Mouse (Mus musculus) urinary bladder, adult 2 months (tissue): ENCODE data around the gene Olfr424. TPM values are rescaled to one million over a fixed set of nuclear protein-coding genes. Genes with fewer than 3 reads are reported as not detected.

Source experiments
- DNase-seq: peaks from one replicate; pipeline ENCODE4 v3.0.0; 2022; ENCODE audit warnings: low spot score
- polyA plus RNA-seq: library from polyadenylated mRNA; depleted of rRNA; stranded (reverse); fragments of >200 nt; gene quantifications from 2 replicates; pipeline ENCODE4 v1.2.3, GENCODE M21; 2012; rRNA removed

Gene Olfr424
- polyA plus RNA-seq: not detected in 2 replicates

DNA sequence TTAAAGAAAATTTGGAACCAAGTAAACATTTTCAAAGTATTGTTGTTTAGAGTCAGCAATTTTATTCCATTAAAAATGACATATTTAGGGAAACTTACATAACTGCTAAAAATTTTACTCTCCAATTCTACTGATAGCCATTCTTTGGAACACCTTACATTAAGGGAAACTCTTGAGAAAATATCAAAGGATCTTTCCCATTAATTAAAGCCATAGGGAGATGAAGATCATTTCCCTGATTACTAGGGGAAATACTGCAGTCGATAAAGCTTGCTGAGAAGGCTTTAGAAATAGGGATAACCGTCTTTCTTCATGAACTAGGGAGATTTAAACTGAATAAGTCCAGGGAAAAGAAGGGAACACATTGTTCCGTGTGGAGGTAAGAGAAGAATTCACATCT is at the start of gene Olfr424:
TSS of gene Olfr424 (plus strand) at position 301 of the 400 bp plus-strand sequence.
- no peak for DNase-seq

DNA sequence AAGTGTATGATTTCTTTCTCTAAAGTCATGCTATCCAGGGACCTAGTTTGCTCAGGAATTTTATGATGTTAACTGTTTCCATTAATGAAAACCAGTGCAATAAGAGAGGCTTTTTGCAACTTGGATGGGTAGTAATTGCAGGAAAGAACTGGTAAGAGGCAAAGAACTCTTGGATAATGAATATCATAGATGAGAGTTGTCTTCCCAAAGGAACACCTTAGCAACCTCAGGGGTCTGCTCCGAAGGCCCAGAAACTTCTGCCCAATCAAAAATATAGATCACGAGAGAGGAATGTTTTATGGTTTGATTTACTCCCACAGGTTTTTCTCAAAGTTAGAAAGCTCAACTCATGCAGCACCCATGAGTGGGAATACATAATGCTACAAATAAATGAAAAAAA is 47.3 kb upstream of the Olfr424 start, which contains the start of gene Olfr429:
TSS of gene Olfr429 (plus strand) at position 301 of the 400 bp plus-strand sequence.
- no peak for DNase-seq

DNA sequence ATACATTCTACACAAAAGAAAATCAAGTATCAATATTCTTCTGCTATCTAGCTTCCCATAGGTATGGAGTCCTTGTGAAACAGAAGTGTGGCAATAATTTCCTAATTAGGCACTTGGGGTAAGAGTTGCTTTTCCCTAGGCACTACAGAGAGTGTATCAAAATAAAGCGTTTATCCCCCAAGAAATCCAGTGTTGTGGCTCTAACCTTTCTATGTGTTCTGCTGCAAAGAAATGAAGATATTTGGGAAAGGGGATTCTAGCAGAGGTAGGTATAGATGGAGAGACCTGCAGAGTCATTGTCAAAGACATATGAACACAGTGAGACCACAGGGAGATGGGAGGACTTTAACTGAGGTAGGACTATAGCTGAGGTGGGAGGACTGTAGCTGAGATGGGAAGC is 34.7 kb upstream of the Olfr424 start, which contains the start of gene Olfr427:
TSS of gene Olfr427 (plus strand) at position 301 of the 400 bp plus-strand sequence.
- DNase-seq: no peak

DNA sequence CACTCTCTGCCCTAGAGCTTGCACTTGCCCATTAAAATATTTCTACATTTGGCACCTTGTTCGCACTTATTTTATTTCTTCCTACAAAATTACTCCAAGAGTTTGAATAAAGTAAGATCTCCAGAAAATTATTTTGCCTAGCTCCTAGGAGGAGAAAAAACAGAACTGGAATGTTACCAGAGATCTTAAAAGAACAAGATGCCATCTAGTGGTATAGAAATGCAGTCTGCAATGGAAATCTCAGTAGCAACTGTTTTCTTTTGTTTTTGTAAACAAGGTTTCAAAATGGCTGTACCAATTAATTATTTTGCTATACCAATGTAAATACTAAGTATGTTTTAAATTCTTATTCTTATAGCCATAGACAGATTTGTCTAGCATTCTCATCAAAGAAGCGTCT is 27.6 kb upstream of the Olfr424 start:
- no peak for DNase-seq

DNA sequence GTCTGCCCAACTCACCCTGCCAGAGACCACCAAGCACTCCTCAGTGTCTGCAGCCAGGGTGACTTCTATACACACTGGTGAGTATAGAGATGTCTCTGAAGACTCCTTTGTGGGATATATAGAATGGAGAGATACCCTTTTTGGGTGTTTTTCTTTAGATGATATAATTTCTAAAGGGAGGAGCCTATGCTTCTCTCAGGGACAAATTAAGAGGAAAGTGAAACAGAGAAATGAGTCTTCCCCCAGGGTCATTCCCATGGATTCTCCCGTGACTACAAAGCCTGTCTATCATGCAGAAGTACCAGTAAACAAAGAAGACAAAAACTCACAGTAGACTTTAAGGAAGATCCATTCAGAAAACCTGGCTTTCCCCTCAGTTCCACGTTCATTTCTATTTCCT is 10.3 kb upstream of the Olfr424 start, which contains the start of gene Olfr231:
TSS of gene Olfr231 (minus strand) at position 101 of the 400 bp plus-strand sequence.
- no peak for DNase-seq

DNA sequence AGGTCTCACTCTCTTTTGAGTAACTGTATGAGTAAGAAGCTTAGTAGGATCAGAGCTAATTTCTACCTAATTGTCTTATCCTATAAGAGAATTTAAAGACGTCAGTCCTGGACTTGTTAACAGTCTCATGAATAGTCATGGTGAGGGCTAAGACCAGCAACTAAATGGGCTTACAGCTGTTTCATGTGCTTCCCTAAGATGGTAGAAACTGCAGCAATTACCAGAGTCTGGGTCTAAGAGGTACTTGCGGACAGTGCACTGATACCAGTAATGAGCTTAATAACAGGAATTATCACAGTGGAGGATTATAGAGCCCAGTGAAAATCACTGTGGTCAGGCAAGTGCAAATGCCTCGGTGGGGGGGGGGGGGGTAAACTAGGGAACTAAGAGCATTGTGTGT is 682 bp downstream of the Olfr424 start:
- no peak for DNase-seq

DNA sequence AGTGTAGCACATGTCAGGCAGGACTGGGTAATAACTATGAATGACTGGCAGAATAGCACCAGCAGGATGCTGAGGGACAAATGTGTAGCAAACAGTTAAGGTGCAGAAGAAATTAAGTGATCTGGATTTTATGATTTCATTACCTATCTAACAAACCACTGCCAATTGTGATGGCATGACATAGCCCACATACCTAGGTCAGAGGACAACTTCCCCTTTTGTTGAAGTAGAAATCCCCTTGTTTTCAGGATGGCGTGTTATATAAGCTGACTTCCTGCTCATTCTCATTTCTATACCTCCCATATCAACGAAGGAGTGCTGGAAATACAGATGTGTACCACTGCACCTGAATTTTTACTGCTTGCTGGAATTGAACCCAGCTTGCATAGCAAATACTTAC is 10.1 kb downstream of the Olfr424 start:
- DNase-seq: no peak

DNA sequence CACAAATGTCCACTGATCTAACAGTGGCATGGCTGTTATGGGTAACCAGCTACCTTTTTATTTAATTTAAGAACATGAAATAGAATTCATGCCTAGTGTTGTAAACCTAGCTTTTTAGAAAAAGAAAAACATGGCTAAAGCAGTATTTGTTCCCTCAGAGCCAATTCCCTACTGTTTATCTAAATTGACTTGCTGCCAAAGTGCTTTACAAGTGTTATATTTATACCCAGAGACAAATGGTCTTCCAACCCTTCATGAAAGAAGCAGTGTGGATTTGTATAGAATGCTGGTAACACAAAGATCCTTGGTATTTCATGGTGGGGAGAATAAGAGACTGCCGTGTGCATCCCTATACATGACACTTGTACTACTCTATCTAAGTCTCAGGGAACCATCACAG is 15.4 kb downstream of the Olfr424 start:
- DNase-seq: no peak

DNA sequence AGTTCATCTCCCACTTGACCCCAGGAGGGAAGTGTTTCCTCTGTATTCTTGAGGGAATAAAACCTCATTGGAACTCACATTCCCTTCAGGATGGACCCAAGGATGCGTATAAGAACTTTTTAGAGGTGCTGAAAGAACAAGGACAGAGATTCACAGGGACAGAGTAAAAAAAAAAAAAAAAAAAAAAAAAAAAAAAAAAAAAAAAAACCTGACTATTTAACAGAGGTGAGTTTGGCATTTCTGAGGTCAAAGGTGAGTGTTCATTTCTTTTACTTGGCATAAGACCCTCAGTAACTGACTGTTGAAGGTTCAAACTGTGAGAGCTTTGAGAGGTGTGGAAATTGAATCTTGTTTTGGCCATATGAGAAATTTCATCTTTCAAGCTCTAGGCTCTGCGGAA is 18.0 kb downstream of the Olfr424 start:
- DNase-seq: no peak

DNA sequence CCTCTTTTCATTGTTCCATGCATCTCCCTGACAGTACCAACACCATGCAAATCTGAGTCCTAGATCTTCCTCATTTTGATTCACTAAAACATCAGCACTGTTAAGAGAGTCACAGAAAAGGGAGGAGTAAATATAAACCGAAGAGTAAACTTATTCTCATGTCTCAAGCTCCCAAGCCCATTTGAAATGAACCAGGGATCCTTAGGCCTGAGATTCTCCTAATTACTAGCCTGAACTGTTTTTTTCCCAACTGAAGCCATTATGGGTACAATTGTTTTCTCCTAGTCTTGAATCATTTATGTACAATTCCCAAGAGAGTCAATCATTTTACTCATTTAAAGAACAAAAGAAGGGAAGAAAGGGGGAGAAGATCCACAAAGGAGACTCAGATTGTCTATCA is 24.0 kb downstream of the Olfr424 start, which contains the start of gene Olfr420:
TSS of gene Olfr420 (plus strand) at position 301 of the 400 bp plus-strand sequence.
- no peak for DNase-seq

DNA sequence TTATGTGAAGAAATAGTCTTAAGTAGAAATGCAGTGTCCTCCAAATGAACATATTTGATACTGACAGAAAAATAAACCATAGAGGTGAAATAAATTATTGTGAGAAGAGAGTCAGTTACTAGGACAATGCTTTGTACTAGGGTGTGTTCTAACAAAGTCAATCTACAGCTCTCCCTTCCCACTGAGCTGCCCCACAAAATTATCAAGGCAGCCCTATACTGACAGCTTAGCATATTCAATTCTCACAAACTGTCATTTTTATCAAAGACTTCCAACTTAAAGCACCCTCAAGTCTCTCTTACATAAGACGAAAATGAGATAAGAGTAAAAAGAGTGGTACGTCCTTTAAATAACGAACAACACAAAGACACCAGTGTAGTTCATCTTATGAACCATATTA is 26.3 kb downstream of the Olfr424 start:
- no peak for DNase-seq

DNA sequence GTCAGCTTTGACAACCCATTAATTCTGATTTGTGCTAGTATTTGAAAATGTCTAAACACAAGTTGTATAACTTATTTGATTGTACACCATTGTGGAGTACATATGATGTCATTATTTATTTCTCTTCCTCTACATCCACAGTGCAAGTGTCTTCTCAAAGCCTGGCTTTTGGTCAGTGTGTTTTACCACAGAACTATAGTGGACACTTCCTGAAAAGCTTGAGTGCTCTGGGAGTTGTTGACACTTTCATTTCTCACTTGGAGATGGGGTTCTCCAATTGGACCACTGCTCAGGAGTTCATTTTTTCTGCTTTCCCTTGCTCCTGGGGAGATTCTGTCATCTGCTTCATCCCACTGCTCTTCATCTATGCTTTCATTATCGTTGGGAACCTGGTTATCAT is 27.2 kb downstream of the Olfr424 start:
- DNase-seq: no peak

DNA sequence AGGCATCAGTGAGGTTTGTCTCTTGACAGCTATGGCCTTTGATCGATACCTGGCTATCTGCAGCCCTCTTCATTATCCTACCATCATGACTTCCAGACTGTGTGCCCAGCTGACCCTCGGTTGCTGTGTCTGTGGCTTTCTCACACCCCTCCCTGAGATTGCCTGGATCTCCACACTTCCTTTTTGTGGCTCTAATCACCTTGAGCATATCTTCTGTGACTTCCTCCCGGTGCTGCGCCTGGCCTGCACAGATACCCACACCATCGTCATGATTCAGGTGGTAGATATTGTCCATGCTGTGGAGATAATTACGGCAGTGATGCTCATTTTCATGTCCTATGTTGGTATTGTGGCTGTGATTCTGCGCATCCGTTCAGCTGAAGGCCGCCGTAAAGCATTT is 27.8 kb downstream of the Olfr424 start:
- no peak for DNase-seq

DNA sequence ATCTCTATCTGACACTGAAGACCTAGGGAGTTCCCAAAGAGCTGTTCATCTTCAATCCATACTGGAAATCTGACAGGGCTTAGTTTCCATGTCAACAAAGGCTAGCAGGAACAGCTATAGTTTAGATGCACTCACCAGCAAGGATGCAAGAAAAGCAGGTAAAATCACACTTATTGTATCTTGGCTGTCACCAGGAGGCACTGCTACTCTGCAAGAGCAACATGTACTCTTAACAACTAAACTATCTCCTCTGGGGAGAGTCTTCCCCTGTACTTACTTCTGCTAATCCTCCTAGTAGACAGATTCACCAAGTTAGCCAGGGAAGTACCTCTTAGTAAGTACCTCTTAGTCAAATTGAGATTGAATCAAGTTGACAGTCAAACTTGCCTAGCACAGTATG is 37.7 kb downstream of the Olfr424 start:
- DNase-seq: no peak

DNA sequence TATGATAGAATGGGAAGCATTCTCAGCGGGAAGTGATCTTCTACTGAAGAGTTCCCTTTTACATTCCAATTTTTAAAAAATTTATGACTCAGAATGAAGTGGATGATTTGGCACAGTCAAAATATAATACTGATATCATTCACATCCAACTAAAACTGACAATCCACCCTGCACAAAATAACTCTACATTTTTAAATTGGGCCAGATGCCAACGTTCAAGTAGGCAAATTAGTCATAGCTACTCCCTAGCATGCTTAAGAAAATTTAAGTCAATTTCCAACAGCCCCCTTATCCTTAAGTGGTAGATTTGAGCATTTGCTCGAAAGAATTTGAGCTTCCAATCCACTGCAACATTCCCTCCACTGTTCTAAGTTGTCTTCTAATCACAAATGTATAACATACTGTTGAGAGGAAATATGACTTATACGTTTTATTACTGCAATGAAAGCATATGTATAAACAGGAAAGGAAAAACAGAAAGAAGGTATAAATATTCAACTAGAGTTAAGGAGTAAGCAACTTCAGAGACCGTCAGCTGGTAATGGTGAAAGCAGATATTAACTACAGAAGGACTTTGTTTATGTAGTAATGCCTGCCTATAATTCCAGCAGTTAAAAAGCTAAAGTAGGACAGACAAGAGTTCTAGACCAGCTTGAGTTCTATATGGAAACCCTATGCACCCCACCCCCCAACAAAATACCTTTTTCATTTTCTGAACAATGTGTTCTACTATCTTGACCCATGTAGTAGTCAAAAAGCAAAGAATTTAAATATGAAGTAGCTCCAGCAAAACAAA is 39.6 kb downstream of the Olfr424 start:
- no peak for DNase-seq

DNA sequence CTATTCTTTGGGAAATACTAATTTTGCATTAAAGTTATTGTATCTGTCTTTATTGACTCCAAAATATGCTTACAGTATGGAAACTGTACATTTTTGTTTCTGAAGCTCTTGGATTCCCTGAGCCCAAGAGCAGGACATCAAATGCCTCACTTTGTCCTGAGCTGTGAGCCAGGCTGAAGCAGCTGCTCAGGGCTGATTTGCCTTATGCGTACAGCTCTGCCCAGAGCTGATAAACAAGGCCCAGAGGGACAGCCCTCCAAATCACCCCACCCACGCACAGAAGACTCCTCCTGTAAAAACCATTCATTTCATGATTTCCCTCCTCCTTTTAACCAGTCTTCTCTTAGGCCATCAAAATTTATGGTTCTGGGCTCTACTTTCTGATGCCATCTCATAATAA is 40.2 kb downstream of the Olfr424 start:
- no peak for DNase-seq

DNA sequence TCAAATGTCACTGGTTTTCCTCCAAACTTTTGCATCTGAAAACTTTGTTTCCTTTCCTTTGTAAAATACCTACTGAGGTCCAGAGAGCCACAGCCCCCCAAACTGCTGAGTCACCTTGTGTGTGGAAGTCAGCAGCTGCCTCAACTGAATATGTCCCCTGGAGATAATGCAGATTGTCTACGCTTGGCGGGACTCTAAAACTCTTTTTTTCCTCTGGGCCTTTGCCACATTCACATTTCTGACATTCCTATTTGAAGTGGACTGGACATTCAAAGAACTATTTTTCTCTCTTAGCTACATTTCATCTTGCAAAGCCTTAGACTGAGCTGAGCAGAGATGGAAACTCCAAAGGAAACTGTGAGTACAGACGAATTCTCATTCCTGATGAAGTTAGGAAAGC is 41.3 kb downstream of the Olfr424 start, which contains the start of gene Spta1:
TSS of gene Spta1 (plus strand) at position 172 of the 400 bp plus-strand sequence.
- DNase-seq: no peak

Other genes with a start within 250 kb of the Olfr424 start
- gene Ifi211, start 218.5 kb upstream of the Olfr424 start, polyA plus RNA-seq: 6.8 and 6.9 TPM in 2 replicates
- 23.0 and 26.2 TPM in 2 replicates for gene Mndal, start 189.0 kb upstream of the Olfr424 start, polyA plus RNA-seq
- 10.7 and 13.5 TPM in 2 replicates for gene Ifi203, start 188.8 kb upstream of the Olfr424 start, polyA plus RNA-seq
- not detected in 2 replicates for gene Ifi202b, start 148.8 kb upstream of the Olfr424 start, polyA plus RNA-seq
- gene Ifi205, start 99.7 kb upstream of the Olfr424 start, polyA plus RNA-seq: 5.7 and 7.0 TPM in 2 replicates
- gene Olfr433, start 90.8 kb upstream of the Olfr424 start, polyA plus RNA-seq: 0.03 and 0.08 TPM in 2 replicates
- gene Olfr432, start 82.3 kb upstream of the Olfr424 start, polyA plus RNA-seq: not detected in 2 replicates
- gene Olfr430, start 64.9 kb upstream of the Olfr424 start, polyA plus RNA-seq: not detected in 2 replicates
- not detected in 2 replicates for gene Olfr429, start 47.2 kb upstream of the Olfr424 start, polyA plus RNA-seq
- gene Olfr427, start 34.6 kb upstream of the Olfr424 start, polyA plus RNA-seq: not detected in 2 replicates
- gene Olfr231, start 10.4 kb upstream of the Olfr424 start, polyA plus RNA-seq: not detected in 2 replicates
- not detected in 2 replicates for gene Olfr420, start 24.1 kb downstream of the Olfr424 start, polyA plus RNA-seq
- gene Spta1, start 41.3 kb downstream of the Olfr424 start, polyA plus RNA-seq: 0.01 and 0.03 TPM in 2 replicates
- gene Olfr419, start 120.5 kb downstream of the Olfr424 start, polyA plus RNA-seq: not detected in 2 replicates
- gene Mptx1, start 199.0 kb downstream of the Olfr424 start, polyA plus RNA-seq: not detected in 2 replicates
- not detected in 2 replicates for gene Olfr417, start 233.6 kb downstream of the Olfr424 start, polyA plus RNA-seq